Mouse (Mus musculus) CH12.LX (cell line): ENCODE results near the gene Msi2.

ENCODE experiments used
- CHD1 ChIP-seq: IDR thresholded peaks from 2 replicates; pipeline ENCODE4 v1.6.1; 2012; ENCODE audit warnings: low read depth, low read length, improper control_type of control experiment, inconsistent platforms
- CHD2 ChIP-seq: IDR thresholded peaks from 2 replicates; pipeline ENCODE4 v1.6.1; 2011; ENCODE audit warnings: low read length, improper control_type of control experiment
- CTCF ChIP-seq, 2 experiments: IDR thresholded peaks in 1 of 2; conservative IDR thresholded peaks in 1 of 2; 2 replicates each; pipeline ENCODE4 v1.5.1; 2011 to 2012; ENCODE audit warnings: low read depth in 2 of 2, low read length in 2 of 2, improper control_type of control experiment in 1 of 2, inconsistent platforms in 1 of 2, mild to moderate bottlenecking in 1 of 2, moderate library complexity in 1 of 2
- E2F4 ChIP-seq: IDR thresholded peaks from 2 replicates; pipeline ENCODE4 v1.6.1; 2011; ENCODE audit warnings: low read depth, low read length, improper control_type of control experiment; ENCODE audit not compliant: insufficient replicate concordance
- JUN ChIP-seq: IDR thresholded peaks from 2 replicates; pipeline ENCODE4 v1.6.1; 2011; ENCODE audit warnings: low read depth, mild to moderate bottlenecking, low read length, improper control_type of control experiment, moderate library complexity; ENCODE audit not compliant: insufficient read depth
- KAT2A ChIP-seq: IDR thresholded peaks from 2 replicates; pipeline ENCODE4 v1.6.1; 2012; ENCODE audit warnings: low read length, improper control_type of control experiment, inconsistent platforms; ENCODE audit not compliant: insufficient replicate concordance
- MAX ChIP-seq: IDR thresholded peaks from 2 replicates; pipeline ENCODE4 v1.6.1; 2011; ENCODE audit warnings: low read length, improper control_type of control experiment
- MEF2A ChIP-seq: IDR thresholded peaks from 2 replicates; pipeline ENCODE4 v1.6.1; 2014; ENCODE audit warnings: low read depth, mild to moderate bottlenecking, inconsistent platforms, low read length, improper control_type of control experiment, borderline replicate concordance
- NELFE ChIP-seq: IDR thresholded peaks from 2 replicates; pipeline ENCODE4 v1.6.1; 2011; ENCODE audit warnings: low read depth, low read length, improper control_type of control experiment
- POLR2A ChIP-seq: IDR thresholded peaks from 2 replicates; pipeline ENCODE4 v1.6.1; 2011; ENCODE audit warnings: low read depth, mild to moderate bottlenecking, improper control_type of control experiment, low read length
- SMC3 ChIP-seq: IDR thresholded peaks from 2 replicates; pipeline ENCODE4 v1.6.1; 2011; ENCODE audit warnings: low read depth, low read length, improper control_type of control experiment
- USF1 ChIP-seq: IDR thresholded peaks from 2 replicates; pipeline ENCODE4 v1.6.1; 2014; ENCODE audit warnings: low read depth, mild to moderate bottlenecking, inconsistent platforms, low read length, improper control_type of control experiment
- ZC3H11A ChIP-seq: IDR thresholded peaks from 2 replicates; pipeline ENCODE4 v1.6.1; 2012; ENCODE audit warnings: low read depth, mild to moderate bottlenecking, inconsistent platforms, low read length, improper control_type of control experiment
- ZKSCAN1 ChIP-seq: IDR thresholded peaks from 2 replicates; pipeline ENCODE4 v1.6.1; 2012; ENCODE audit warnings: low read depth, inconsistent platforms, low read length, improper control_type of control experiment, borderline replicate concordance

- TF ChIP-seq CHD1 (no peak), KAT2A (no peak), ZC3H11A (no peak), CHD2 (no peak), ZKSCAN1 (no peak), CTCF (conservative IDR thresholded peaks at IDR 0.05 in 1 of 2, IDR thresholded peaks at IDR 0.05 in 1 of 2; ENCODE audit: low read depth in 2 of 2, low read length in 2 of 2) (no peak), SMC3 (no peak), USF1 (no peak), POLR2A (no peak), JUN (no peak), MEF2A (no peak), MAX (no peak), NELFE (no peak), E2F4 (no peak)
Measured at GRCm38 (mm10) chr11:88356016-88356415, 362.3 kb downstream of the Msi2 start.
